Comparison of ENCODE assay signal across 27 mouse cellular contexts in genomic region chr16:28625689-28626088, GRCm38 (mm10).
DNase-seq lines count a peak whose midpoint lies in the region; ATAC-seq and TF ChIP-seq lines count a peak whose summit lies in the region.
"Had no signal": no experiment of that assay in that cellular context is flagged by ENCODE, and none has a peak within 500 bp of the region (broad histone marks: within the 10 kb centered on the region; RNA-seq: fewer than 3 reads in every experiment).

No protein-coding gene starts in this region.

- TF ChIP-seq EP300 in ES-Bruce4 (IDR thresholded peaks at IDR 0.05; ENCODE audit: insufficient read depth, low read depth, low read length) = 0 out of 2 replicates have a peak, but pooled peaks have one; percentile 30

- TF ChIP-seq POLR2A in ES-Bruce4 (IDR thresholded peaks at IDR 0.05; ENCODE audit: insufficient read depth, low read length) = no peak

- no peak for TF ChIP-seq CTCF in lung, embryonic 14.5 days (IDR thresholded peaks at IDR 0.05; ENCODE audit: low read depth)
- TF ChIP-seq CTCF in ES-Bruce4 (IDR thresholded peaks at IDR 0.05; ENCODE audit: low read depth, low read length) = no peak

- DNase-seq in lung, embryonic 14.5 days = peak; percentile 7
- DNase-seq in lung, postnatal 4 days = no peak
- peak; percentile 41 for DNase-seq in R1 (ENCODE audit: low read depth, low spot score)
- no peak for DNase-seq in liver, embryonic 11.5 days (ENCODE audit: low spot score)
- DNase-seq in thymus, postnatal 4 days = no peak
- DNase-seq: adrenal gland, postnatal 10 days; B cell, adult 2 months; cerebellum, adult 11-12 months; cerebellum, postnatal 10 days; gastrocnemius, postnatal 10 days; heart, postnatal 10 days; kidney, adult 9 months; kidney, postnatal 14 days; layer of hippocampus, adult 9-11 months; lung, postnatal 10 days; right cerebral cortex, postnatal 4 days; thymus, adult 2 months; thymus, postnatal 36 days had no signal

- H3K27me3 ChIP-seq in lung, embryonic 14.5 days (ENCODE audit: insufficient read depth, low read length) = no peaks in the 10 kb centered on the region
- H3K27me3 ChIP-seq in ES-Bruce4 (ENCODE audit: control insufficient read depth, insufficient read depth, low read length, poor library complexity, severe bottlenecking) = no peaks in the 10 kb centered on the region
- H3K27me3 ChIP-seq in embryonic facial prominence, embryonic 13.5 days = no peaks in the 10 kb centered on the region
- no peaks in the 10 kb centered on the region for H3K27me3 ChIP-seq in liver, embryonic 11.5 days (replicated peaks; ENCODE audit: control insufficient read depth, insufficient read depth, low read length)
- H3K27me3 ChIP-seq: heart, embryonic 13.5 days; limb, embryonic 12.5 days had no signal

- no peak overlapping the region for H3K4me2 ChIP-seq in lung, embryonic 14.5 days
- H3K4me2 ChIP-seq in embryonic facial prominence, embryonic 13.5 days = no peak overlapping the region
- H3K4me2 ChIP-seq in liver, embryonic 11.5 days = no peak overlapping the region
- H3K4me2 ChIP-seq: heart, embryonic 13.5 days; hindbrain, embryonic 14.5 days; limb, embryonic 12.5 days; midbrain, embryonic 11.5 days had no signal

- ATAC-seq in lung, embryonic 14.5 days (ENCODE audit: insufficient read depth) = no peak
- 0 out of 2 replicates have a peak, but pooled peaks have one; percentile 64 for ATAC-seq in embryonic facial prominence, embryonic 13.5 days (ENCODE audit: insufficient number of reproducible peaks, insufficient read depth, low FRiP score, low TSS enrichment, low read depth)
- ATAC-seq in liver, embryonic 11.5 days (replicated peaks; ENCODE audit: low FRiP score) = no peak
- ATAC-seq: forebrain, embryonic 16.5 days; intestine, postnatal 0 days had no signal

- no peaks in the 10 kb centered on the region for H3K36me3 ChIP-seq in lung, embryonic 14.5 days (ENCODE audit: insufficient read depth)
- no peaks in the 10 kb centered on the region for H3K36me3 ChIP-seq in ES-Bruce4 (ENCODE audit: control insufficient read depth, insufficient read depth, low read length, poor library complexity, severe bottlenecking)
- H3K36me3 ChIP-seq in embryonic facial prominence, embryonic 13.5 days = no peaks in the 10 kb centered on the region
- no peaks in the 10 kb centered on the region for H3K36me3 ChIP-seq in liver, embryonic 11.5 days (ENCODE audit: control insufficient read depth, insufficient read depth, low read length)
- H3K36me3 ChIP-seq: heart, embryonic 13.5 days; limb, embryonic 12.5 days had no signal

- no peak overlapping the region for H3K27ac ChIP-seq in lung, embryonic 14.5 days (ENCODE audit: low read depth)
- no peak overlapping the region for H3K27ac ChIP-seq in ES-Bruce4 (ENCODE audit: insufficient read depth, low read length)
- H3K27ac ChIP-seq in embryonic facial prominence, embryonic 13.5 days = no peak overlapping the region
- H3K27ac ChIP-seq in liver, embryonic 11.5 days (ENCODE audit: low read depth, low read length) = no peak overlapping the region
- H3K27ac ChIP-seq: heart, embryonic 13.5 days; hindbrain, embryonic 14.5 days; limb, embryonic 12.5 days had no signal

- no peaks in the 10 kb centered on the region for H3K9me3 ChIP-seq in lung, embryonic 14.5 days (ENCODE audit: low read depth, low read length)
- peaks cover 11% of the 10 kb centered on the region for H3K9me3 ChIP-seq in ES-Bruce4 (replicated peaks; ENCODE audit: control insufficient read depth, insufficient read depth, low read length, poor library complexity, severe bottlenecking)
- peaks cover 4% of the 10 kb centered on the region; the same call in 1 of the 2 replicates for H3K9me3 ChIP-seq in embryonic facial prominence, embryonic 13.5 days
- no peaks in the 10 kb centered on the region for H3K9me3 ChIP-seq in liver, embryonic 11.5 days (ENCODE audit: control insufficient read depth, low read length)

- no peak overlapping the region for H3K4me3 ChIP-seq in lung, embryonic 14.5 days (ENCODE audit: low read depth, low read length)
- no peak overlapping the region for H3K4me3 ChIP-seq in ES-Bruce4 (ENCODE audit: low read depth, low read length)
- H3K4me3 ChIP-seq in embryonic facial prominence, embryonic 13.5 days = no peak overlapping the region
- no peak overlapping the region for H3K4me3 ChIP-seq in liver, embryonic 11.5 days (ENCODE audit: low read depth, low read length)
- H3K4me3 ChIP-seq: erythroblast, embryonic 14.5 days; heart, embryonic 13.5 days; limb, embryonic 12.5 days had no signal

- WGBS in lung, embryonic 14.5 days = 60% methylated on average over 5 of the region's 5 CpGs
- 39% methylated on average over 5 of the region's 5 CpGs for WGBS in embryonic facial prominence, embryonic 13.5 days
- 67% methylated on average over 5 of the region's 5 CpGs for WGBS in liver, embryonic 11.5 days

- no peaks in the 10 kb centered on the region for H3K4me1 ChIP-seq in lung, embryonic 14.5 days (ENCODE audit: insufficient read depth)
- peaks cover 3% of the 10 kb centered on the region for H3K4me1 ChIP-seq in ES-Bruce4 (ENCODE audit: control insufficient read depth, insufficient read depth, low read length)
- no peaks in the 10 kb centered on the region for H3K4me1 ChIP-seq in embryonic facial prominence, embryonic 13.5 days
- no peaks in the 10 kb centered on the region for H3K4me1 ChIP-seq in liver, embryonic 11.5 days (replicated peaks; ENCODE audit: control insufficient read depth, insufficient read depth, low read length)
- H3K4me1 ChIP-seq: heart, embryonic 13.5 days; limb, embryonic 12.5 days had no signal

- H3K9ac ChIP-seq in lung, embryonic 14.5 days = no peak overlapping the region
- no peak overlapping the region for H3K9ac ChIP-seq in ES-Bruce4 (ENCODE audit: low read depth, poor library complexity, severe bottlenecking)
- H3K9ac ChIP-seq in embryonic facial prominence, embryonic 13.5 days = no peak overlapping the region
- no peak overlapping the region for H3K9ac ChIP-seq in liver, embryonic 11.5 days (ENCODE audit: low read depth, low read length)
- H3K9ac ChIP-seq: heart, embryonic 13.5 days; hindbrain, embryonic 14.5 days; limb, embryonic 12.5 days had no signal

Comparison
In these comparisons a context has a peak if more than half of its experiments do, and no peak if none do; other contexts are left out.
1. DNase-seq: peak in lung, embryonic 14.5 days (single experiment) and R1 (single experiment); none in lung, postnatal 4 days (0 of 2), liver, embryonic 11.5 days (single experiment) and thymus, postnatal 4 days (single experiment).